Mouse (Mus musculus) megakaryocyte, embryonic 14.5 days (primary cell): Measurements from ENCODE around the gene Popdc3. TPM values are rescaled to one million over a fixed set of nuclear protein-coding genes. Genes with fewer than 3 reads are reported as not detected.
A peak's percentile ranks its signal among the peaks of the same experiment; 100 is the strongest.

Source experiments
- H3K27me3 ChIP-seq: replicated peaks from 2 replicates; pipeline ENCODE3; 2012; ENCODE audit warnings: inconsistent platforms
- H3K36me3 ChIP-seq: replicated peaks from 2 replicates; pipeline ENCODE3; 2012; ENCODE audit warnings: low read length, inconsistent platforms, mixed read lengths
- H3K4me1 ChIP-seq: 2 replicates; pipeline ENCODE4 v1.6.1; 2012; ENCODE audit warnings: inconsistent platforms
- H3K4me3 ChIP-seq: replicated peaks from 2 replicates; pipeline ENCODE3; 2012; ENCODE audit warnings: moderate library complexity, mild to moderate bottlenecking, inconsistent platforms
- H3K9me3 ChIP-seq: 2 replicates; pipeline ENCODE4 v1.6.1; 2012; ENCODE audit warnings: inconsistent platforms
- FLI1 ChIP-seq: IDR thresholded peaks from 2 replicates; pipeline ENCODE4 v1.6.1; 2012; ENCODE audit warnings: low read length, inconsistent platforms, mixed read lengths
- GATA1 ChIP-seq: IDR thresholded peaks from 3 replicates; pipeline ENCODE4 v1.6.1; 2012; ENCODE audit warnings: mixed read lengths, low read length, inconsistent platforms, borderline replicate concordance
- polyA plus RNA-seq: library from polyadenylated mRNA; stranded (reverse); fragments of >175 nt; gene quantifications from 2 replicates; pipeline ENCODE4 v1.2.3, GENCODE M21; 2012; ENCODE audit warnings: low replicate concordance; ENCODE audit not compliant: insufficient read depth

The Popdc3 gene
- polyA plus RNA-seq, 1 experiment, result 0.21 TPM

- Histone ChIP-seq H3K4me1 (no peaks in the 10 kb centered on the region; the same call in 1 of the 2 replicates), H3K9me3 (no peaks in the 10 kb centered on the region), H3K27me3 (peaks cover 2% of the 10 kb centered on the region), H3K36me3 (no peaks in the 10 kb centered on the region), H3K4me3 (no peak overlapping the region)
- TF ChIP-seq FLI1 (no peak), GATA1 (no peak)
These were observed 121.6 kb downstream of the Popdc3 start for GRCm38 (mm10) chr10:45299509-45299908.

- Histone ChIP-seq H3K9me3 (no peaks in the 10 kb centered on the region), H3K4me1 (no peaks in the 10 kb centered on the region; the same call in 1 of the 2 replicates), H3K4me3 (no peak overlapping the region), H3K27me3 (no peaks in the 10 kb centered on the region), H3K36me3 (no peaks in the 10 kb centered on the region)
- TF ChIP-seq GATA1 (no peak), FLI1 (no peak)
These were observed 125.6 kb downstream of the Popdc3 start for GRCm38 (mm10) chr10:45303315-45304036.

- Histone ChIP-seq H3K4me1 (no peaks in the 10 kb centered on the region), H3K9me3 (no peaks in the 10 kb centered on the region), H3K36me3 (no peaks in the 10 kb centered on the region), H3K27me3 (no peaks in the 10 kb centered on the region), H3K4me3 (no peak overlapping the region)
- TF ChIP-seq GATA1 (no peak), FLI1 (no peak)
These were observed 127.3 kb downstream of the Popdc3 start for GRCm38 (mm10) chr10:45305173-45305572.

GRCm38 (mm10) chr10:45311129-45311528 is 133.2 kb downstream of the Popdc3 start:
- H3K9me3 ChIP-seq, result peaks cover 20% of the 10 kb centered on the region
- H3K4me1 ChIP-seq, result peaks cover 3% of the 10 kb centered on the region; the same call in 1 of the 2 replicates
- peaks cover 4% of the 10 kb centered on the region for H3K27me3 ChIP-seq
- peaks cover 3% of the 10 kb centered on the region for H3K36me3 ChIP-seq
- no peak for TF ChIP-seq FLI1
- no peak for TF ChIP-seq GATA1
- H3K4me3 ChIP-seq, result no peak overlapping the region

- H3K4me1 ChIP-seq, result peaks cover 3% of the 10 kb centered on the region; the same call in 1 of the 2 replicates
- peaks cover 3% of the 10 kb centered on the region for H3K36me3 ChIP-seq
- peaks cover 4% of the 10 kb centered on the region for H3K27me3 ChIP-seq
- H3K4me3 ChIP-seq, result no peak overlapping the region
- peaks cover 25% of the 10 kb centered on the region for H3K9me3 ChIP-seq
- TF ChIP-seq FLI1 (no peak), GATA1 (no peak)
These were observed 133.7 kb downstream of the Popdc3 start for GRCm38 (mm10) chr10:45311624-45312023.

GRCm38 (mm10) chr10:45314865-45315264 is 137.0 kb downstream of the Popdc3 start:
- Histone ChIP-seq H3K4me3 (no peak overlapping the region), H3K36me3 (peaks cover 3% of the 10 kb centered on the region), H3K4me1 (peaks cover 3% of the 10 kb centered on the region; the same call in 1 of the 2 replicates), H3K9me3 (peaks cover 39% of the 10 kb centered on the region), H3K27me3 (peaks cover 4% of the 10 kb centered on the region)
- TF ChIP-seq FLI1 (no peak), GATA1 (no peak)

- H3K36me3 ChIP-seq, result peaks cover 3% of the 10 kb centered on the region
- peaks cover 30% of the 10 kb centered on the region for H3K9me3 ChIP-seq
- H3K4me1 ChIP-seq, result no peaks in the 10 kb centered on the region
- no peaks in the 10 kb centered on the region for H3K27me3 ChIP-seq
- peak overlapping the region; percentile 29 for H3K4me3 ChIP-seq
- no peak for TF ChIP-seq GATA1
- no peak for TF ChIP-seq FLI1
These were observed 141.0 kb downstream of the Popdc3 start for GRCm38 (mm10) chr10:45318922-45319321.

GRCm38 (mm10) chr10:45320296-45320695 is 142.4 kb downstream of the Popdc3 start:
- no peak overlapping the region for H3K4me3 ChIP-seq
- no peaks in the 10 kb centered on the region for H3K27me3 ChIP-seq
- H3K4me1 ChIP-seq, result no peaks in the 10 kb centered on the region
- TF ChIP-seq FLI1 (no peak), GATA1 (no peak)
- H3K36me3 ChIP-seq, result no peaks in the 10 kb centered on the region
- peaks cover 19% of the 10 kb centered on the region for H3K9me3 ChIP-seq

- no peak overlapping the region for H3K4me3 ChIP-seq
- no peaks in the 10 kb centered on the region for H3K4me1 ChIP-seq
- H3K27me3 ChIP-seq, result peaks cover 2% of the 10 kb centered on the region
- no peaks in the 10 kb centered on the region for H3K36me3 ChIP-seq
- H3K9me3 ChIP-seq, result peaks cover 3% of the 10 kb centered on the region
- TF ChIP-seq GATA1, result no peak
- TF ChIP-seq FLI1, result no peak
These were observed 146.3 kb downstream of the Popdc3 start for GRCm38 (mm10) chr10:45324159-45324558.

- no peak overlapping the region for H3K4me3 ChIP-seq
- peaks cover 6% of the 10 kb centered on the region for H3K9me3 ChIP-seq
- H3K4me1 ChIP-seq, result no peaks in the 10 kb centered on the region
- H3K36me3 ChIP-seq, result no peaks in the 10 kb centered on the region
- TF ChIP-seq FLI1 (no peak), GATA1 (no peak)
- H3K27me3 ChIP-seq, result peaks cover 6% of the 10 kb centered on the region
These were observed 150.5 kb downstream of the Popdc3 start for GRCm38 (mm10) chr10:45328196-45329000.
